Mouse (Mus musculus): ENCODE measurements around the gene Olfr91. TPM values are rescaled to one million over a fixed set of nuclear protein-coding genes. Genes with fewer than 3 reads are reported as not detected.

Olfr91 gene
- polyA plus RNA-seq, 1 experiment from 2014 or later, result not detected

Other genes with a start within 250 kb of the Olfr91 start
- 0.20 and 0.27 TPM in 2 replicates for gene Trim15, start 231.1 kb downstream of the Olfr91 start, polyA plus RNA-seq (2016; fragmentation: Nextera tagmentation; extraction: Ambion mirVana)
- gene Trim10, start 228.7 kb downstream of the Olfr91 start, polyA plus RNA-seq (2016; fragmentation: Nextera tagmentation; extraction: Ambion mirVana), result 6.1 and 9.8 TPM in 2 replicates
- gene Trim40, start 208.2 kb downstream of the Olfr91 start, polyA plus RNA-seq (2016; fragmentation: Nextera tagmentation; extraction: Ambion mirVana), result not detected in 2 replicates
- not detected in 2 replicates for gene Trim31, start 200.2 kb downstream of the Olfr91 start, polyA plus RNA-seq (2016; fragmentation: Nextera tagmentation; extraction: Ambion mirVana)
- 0.26 and 0.31 TPM in 2 replicates for gene Rnf39, start 155.4 kb downstream of the Olfr91 start, polyA plus RNA-seq (2016; fragmentation: Nextera tagmentation; extraction: Ambion mirVana)
- 157 TPM in 2 replicates for gene Ppp1r11, start 146.5 kb downstream of the Olfr91 start, polyA plus RNA-seq (2016; fragmentation: Nextera tagmentation; extraction: Ambion mirVana)
- 89.0 and 98.1 TPM in 2 replicates for gene Znrd1, start 139.7 kb downstream of the Olfr91 start, polyA plus RNA-seq (2016; fragmentation: Nextera tagmentation; extraction: Ambion mirVana)
- gene Znrd1as, start 139.7 kb downstream of the Olfr91 start, polyA plus RNA-seq (2016; fragmentation: Nextera tagmentation; extraction: Ambion mirVana), result 9.9 and 11.0 TPM in 2 replicates
- gene 2410137M14Rik, start 117.0 kb downstream of the Olfr91 start, polyA plus RNA-seq (2016; fragmentation: Nextera tagmentation; extraction: Ambion mirVana), result not detected in 2 replicates
- 0.74 and 0.94 TPM in 2 replicates for gene H2-M5, start 108.7 kb downstream of the Olfr91 start, polyA plus RNA-seq (2016; fragmentation: Nextera tagmentation; extraction: Ambion mirVana)
- 78.5 and 81.0 TPM in 2 replicates for gene Zfp57, start 97.1 kb downstream of the Olfr91 start, polyA plus RNA-seq (2016; fragmentation: Nextera tagmentation; extraction: Ambion mirVana)
- 0.16 and 0.30 TPM in 2 replicates for gene Mog, start 74.9 kb downstream of the Olfr91 start, polyA plus RNA-seq (2016; fragmentation: Nextera tagmentation; extraction: Ambion mirVana)
- gene Gabbr1, start 52.3 kb downstream of the Olfr91 start, polyA plus RNA-seq (2016; fragmentation: Nextera tagmentation; extraction: Ambion mirVana), result 8.0 and 8.4 TPM in 2 replicates
- gene Olfr90, start 9.8 kb downstream of the Olfr91 start, polyA plus RNA-seq (2016; fragmentation: Nextera tagmentation; extraction: Ambion mirVana), result not detected in 2 replicates
- gene Olfr92, start 21.8 kb upstream of the Olfr91 start, polyA plus RNA-seq (2016; fragmentation: Nextera tagmentation; extraction: Ambion mirVana), result not detected in 2 replicates
- gene Olfr93, start 63.2 kb upstream of the Olfr91 start, polyA plus RNA-seq (2016; fragmentation: Nextera tagmentation; extraction: Ambion mirVana), result not detected in 2 replicates
- not detected in 2 replicates for gene Ubd, start 95.6 kb upstream of the Olfr91 start, polyA plus RNA-seq (2016; fragmentation: Nextera tagmentation; extraction: Ambion mirVana)
- not detected in 2 replicates for gene Olfr94, start 102.7 kb upstream of the Olfr91 start, polyA plus RNA-seq (2016; fragmentation: Nextera tagmentation; extraction: Ambion mirVana)
- not detected in 2 replicates for gene Olfr95, start 114.8 kb upstream of the Olfr91 start, polyA plus RNA-seq (2016; fragmentation: Nextera tagmentation; extraction: Ambion mirVana)
- gene Olfr96, start 121.9 kb upstream of the Olfr91 start, polyA plus RNA-seq (2016; fragmentation: Nextera tagmentation; extraction: Ambion mirVana), result not detected in 2 replicates
- gene Olfr97, start 139.1 kb upstream of the Olfr91 start, polyA plus RNA-seq (2016; fragmentation: Nextera tagmentation; extraction: Ambion mirVana), result not detected in 2 replicates
- not detected in 2 replicates for gene Olfr98, start 165.5 kb upstream of the Olfr91 start, polyA plus RNA-seq (2016; fragmentation: Nextera tagmentation; extraction: Ambion mirVana)
- gene H2-M3, start 171.9 kb upstream of the Olfr91 start, polyA plus RNA-seq (2016; fragmentation: Nextera tagmentation; extraction: Ambion mirVana), result 1.9 and 2.6 TPM in 2 replicates
- gene Olfr99, start 185.2 kb upstream of the Olfr91 start, polyA plus RNA-seq (2016; fragmentation: Nextera tagmentation; extraction: Ambion mirVana), result not detected in 2 replicates
- not detected in 2 replicates for gene Olfr101, start 206.0 kb upstream of the Olfr91 start, polyA plus RNA-seq (2016; fragmentation: Nextera tagmentation; extraction: Ambion mirVana)
- gene Olfr102, start 218.8 kb upstream of the Olfr91 start, polyA plus RNA-seq (2016; fragmentation: Nextera tagmentation; extraction: Ambion mirVana), result not detected in 2 replicates
- not detected in 2 replicates for gene Olfr103, start 241.4 kb upstream of the Olfr91 start, polyA plus RNA-seq (2016; fragmentation: Nextera tagmentation; extraction: Ambion mirVana)

All from forebrain, embryonic 10.5 days (tissue).